In genomic region chr16:37994647-37995046, GRCm38 (mm10) we compare ENCODE assay signal across 8 mouse cellular contexts.
A peak's percentile ranks its signal among the peaks of the same experiment; 100 is the strongest.
DNase-seq lines count a peak whose midpoint lies in the region; ATAC-seq and TF ChIP-seq lines count a peak whose summit lies in the region.

No protein-coding gene starts in this region.

- H3K27ac ChIP-seq in cortical plate, adult 2 months (ENCODE audit: insufficient read depth, low read length) = no peak overlapping the region
- H3K27ac ChIP-seq in kidney, adult 2 months (ENCODE audit: insufficient read depth, low read depth, low read length) = no peak overlapping the region
- no peak overlapping the region for H3K27ac ChIP-seq in liver, embryonic 11.5 days (ENCODE audit: low read depth, low read length)

- no peaks in the 10 kb centered on the region for H3K9me3 ChIP-seq in liver, embryonic 11.5 days (ENCODE audit: control insufficient read depth, low read length)

- H3K27me3 ChIP-seq in kidney, adult 2 months (replicated peaks; ENCODE audit: control insufficient read depth, insufficient read depth, low read length) = no peaks in the 10 kb centered on the region
- H3K27me3 ChIP-seq in liver, embryonic 11.5 days (replicated peaks; ENCODE audit: control insufficient read depth, insufficient read depth, low read length) = no peaks in the 10 kb centered on the region

- peak overlapping the region; percentile 41 for H3K4me2 ChIP-seq in liver, embryonic 11.5 days

- TF ChIP-seq POLR2A in cortical plate, adult 2 months (IDR thresholded peaks at IDR 0.05; ENCODE audit: extremely low read depth, insufficient read depth, low read length) = no peak
- no peak for TF ChIP-seq POLR2A in kidney, adult 2 months (IDR thresholded peaks at IDR 0.05; ENCODE audit: low read depth, low read length)

- peak; percentile 73 for ATAC-seq in activated CD4-positive, CD25-positive, alpha-beta regulatory T cell, adult 4 months
- peak; percentile 60; the same call in 1 of the 2 replicates for ATAC-seq in liver, embryonic 11.5 days (replicated peaks; ENCODE audit: low FRiP score)

- no peak overlapping the region for H3K9ac ChIP-seq in liver, embryonic 11.5 days (ENCODE audit: low read depth, low read length)

- WGBS in kidney, adult 2 months = 16% methylated on average over 12 of the region's 12 CpGs
- 10% methylated on average over 12 of the region's 12 CpGs for WGBS in liver, embryonic 11.5 days

- peak; percentile 76 for DNase-seq in A20 (ENCODE audit: low read depth, low spot score)
- DNase-seq in heart, adult 8-10 months (ENCODE audit: low spot score) = peak; percentile 72
- DNase-seq in kidney, adult 2 months = peak; percentile 81
- no peak for DNase-seq in liver, embryonic 11.5 days (ENCODE audit: low spot score)
- DNase-seq in naive thymus-derived CD4-positive, alpha-beta T cell, adult 2 months (ENCODE audit: low read depth) = peak; percentile 72
- DNase-seq in thymus, adult 18-20 months = peak; percentile 37 to 53

- no peak overlapping the region for H3K4me3 ChIP-seq in cortical plate, adult 2 months (ENCODE audit: insufficient read depth, low read length)
- H3K4me3 ChIP-seq in kidney, adult 2 months (ENCODE audit: insufficient read depth, low read depth, low read length) = no peak overlapping the region
- H3K4me3 ChIP-seq in liver, embryonic 11.5 days (ENCODE audit: low read depth, low read length) = no peak overlapping the region

- TF ChIP-seq CTCF in cortical plate, adult 2 months (IDR thresholded peaks at IDR 0.05; ENCODE audit: extremely low read depth, insufficient read depth, low read length) = peak; percentile 79
- peak; percentile 81 for TF ChIP-seq CTCF in kidney, adult 2 months (conservative IDR thresholded peaks at IDR 0.05; ENCODE audit: insufficient read depth, insufficient read length, low read depth, low read length)

- H3K4me1 ChIP-seq in cortical plate, adult 2 months (ENCODE audit: control insufficient read depth, insufficient read depth, low read length) = no peaks in the 10 kb centered on the region
- no peaks in the 10 kb centered on the region for H3K4me1 ChIP-seq in kidney, adult 2 months (ENCODE audit: control insufficient read depth, insufficient read depth, low read length)
- H3K4me1 ChIP-seq in liver, embryonic 11.5 days (replicated peaks; ENCODE audit: control insufficient read depth, insufficient read depth, low read length) = peaks cover 9% of the 10 kb centered on the region; the same call in 1 of the 2 replicates

- no peaks in the 10 kb centered on the region for H3K36me3 ChIP-seq in kidney, adult 2 months (ENCODE audit: control insufficient read depth, insufficient read depth, low read length)
- H3K36me3 ChIP-seq in liver, embryonic 11.5 days (ENCODE audit: control insufficient read depth, insufficient read depth, low read length) = no peaks in the 10 kb centered on the region
